Mouse (Mus musculus): ENCODE results near the gene Cntnap2. TPM values are rescaled to one million over a fixed set of nuclear protein-coding genes. Genes with fewer than 3 reads are reported as not detected.
A peak's percentile ranks its signal among the peaks of the same experiment; 100 is the strongest.

Gene Cntnap2
- total and polyA plus RNA-seq, 3 experiments, result 0.02 TPM; not detected in 2

GRCm38 (mm10) chr6:45991086-45991485, 931.9 kb downstream of the Cntnap2 start:
- Histone ChIP-seq H3K27ac (no peak overlapping the region), H3K79me2 (replicated peaks; ENCODE audit: control insufficient read depth, insufficient read depth, low read length) (no peaks in the 10 kb centered on the region), H3K27me3 (ENCODE audit: control insufficient read depth, insufficient read depth, low read length) (no peaks in the 10 kb centered on the region), H3K36me3 (ENCODE audit: control insufficient read depth, insufficient read depth, low read length) (no peaks in the 10 kb centered on the region), H3K4me1 (ENCODE audit: control insufficient read depth, insufficient read depth, low read length) (no peaks in the 10 kb centered on the region), H3K4me3 (no peak overlapping the region), H3K9ac (ENCODE audit: low read depth, low read length) (no peak overlapping the region)
- TF ChIP-seq EP300 (IDR thresholded peaks at IDR 0.05; ENCODE audit: insufficient read depth, low read depth, low read length) (no peak), CTCF (IDR thresholded peaks at IDR 0.05) (no peak)
- no peak for DNase-seq
- intact Hi-C loops (cut with DNase I), result no loop called here
- WGBS, result 93% methylated on average over 1 of the region's 1 CpGs

- no peak overlapping the region for H3K4me3 ChIP-seq
- H3K4me1 ChIP-seq (ENCODE audit: control insufficient read depth, insufficient read depth, low read length), result no peaks in the 10 kb centered on the region
- H3K36me3 ChIP-seq (ENCODE audit: control insufficient read depth, insufficient read depth, low read length), result no peaks in the 10 kb centered on the region
- H3K9ac ChIP-seq (ENCODE audit: low read depth, low read length), result no peak overlapping the region
- intact Hi-C loops (cut with DNase I), result no loop called here
- H3K27ac ChIP-seq, result no peak overlapping the region
- 64% methylated on average over 2 of the region's 2 CpGs for WGBS
- no peaks in the 10 kb centered on the region for H3K27me3 ChIP-seq (ENCODE audit: control insufficient read depth, insufficient read depth, low read length)
- TF ChIP-seq EP300 (IDR thresholded peaks at IDR 0.05; ENCODE audit: insufficient read depth, low read depth, low read length) (no peak), POLR2A (IDR thresholded peaks at IDR 0.05; ENCODE audit: insufficient read depth, low read depth, low read length) (no peak), CTCF (IDR thresholded peaks at IDR 0.05) (no peak)
- DNase-seq, result no peak
- H3K79me2 ChIP-seq (replicated peaks; ENCODE audit: control insufficient read depth, insufficient read depth, low read length), result no peaks in the 10 kb centered on the region
Measured at GRCm38 (mm10) chr6:46022515-46023143, 963.5 kb downstream of the Cntnap2 start.

- Histone ChIP-seq H3K9ac (ENCODE audit: low read depth, low read length) (no peak overlapping the region), H3K79me2 (replicated peaks; ENCODE audit: control insufficient read depth, insufficient read depth, low read length) (no peaks in the 10 kb centered on the region), H3K27ac (no peak overlapping the region), H3K36me3 (ENCODE audit: control insufficient read depth, insufficient read depth, low read length) (no peaks in the 10 kb centered on the region), H3K4me1 (ENCODE audit: control insufficient read depth, insufficient read depth, low read length) (no peaks in the 10 kb centered on the region), H3K4me3 (no peak overlapping the region), H3K27me3 (ENCODE audit: control insufficient read depth, insufficient read depth, low read length) (no peaks in the 10 kb centered on the region)
- intact Hi-C loops (cut with DNase I), result no loop called here
- 54% methylated on average over 2 of the region's 2 CpGs for WGBS
- no peak for DNase-seq
- no peak for TF ChIP-seq CTCF (IDR thresholded peaks at IDR 0.05)
- TF ChIP-seq EP300 (IDR thresholded peaks at IDR 0.05; ENCODE audit: insufficient read depth, low read depth, low read length), result no peak
- TF ChIP-seq POLR2A (IDR thresholded peaks at IDR 0.05; ENCODE audit: insufficient read depth, low read depth, low read length), result no peak
Measured at GRCm38 (mm10) chr6:46031821-46032594, 972.9 kb downstream of the Cntnap2 start.

- Histone ChIP-seq H3K4me1 (ENCODE audit: control insufficient read depth, insufficient read depth, low read length) (no peaks in the 10 kb centered on the region), H3K27me3 (ENCODE audit: control insufficient read depth, insufficient read depth, low read length) (no peaks in the 10 kb centered on the region), H3K79me2 (replicated peaks; ENCODE audit: control insufficient read depth, insufficient read depth, low read length) (no peaks in the 10 kb centered on the region), H3K27ac (no peak overlapping the region), H3K9ac (ENCODE audit: low read depth, low read length) (no peak overlapping the region), H3K36me3 (ENCODE audit: control insufficient read depth, insufficient read depth, low read length) (no peaks in the 10 kb centered on the region), H3K4me3 (no peak overlapping the region)
- WGBS, result 60% methylated on average over 2 of the region's 2 CpGs
- intact Hi-C loops (cut with DNase I), result no loop called here
- no peak for DNase-seq
- TF ChIP-seq CTCF (IDR thresholded peaks at IDR 0.05), result peak; percentile 8; the same call in 1 of the 2 replicates
- no peak for TF ChIP-seq EP300 (IDR thresholded peaks at IDR 0.05; ENCODE audit: insufficient read depth, low read depth, low read length)
Measured at GRCm38 (mm10) chr6:46033108-46033507, 974.0 kb downstream of the Cntnap2 start.

- Histone ChIP-seq H3K79me2 (replicated peaks; ENCODE audit: control insufficient read depth, insufficient read depth, low read length) (no peaks in the 10 kb centered on the region), H3K36me3 (ENCODE audit: control insufficient read depth, insufficient read depth, low read length) (no peaks in the 10 kb centered on the region), H3K27me3 (ENCODE audit: control insufficient read depth, insufficient read depth, low read length) (no peaks in the 10 kb centered on the region), H3K4me3 (no peak overlapping the region), H3K27ac (no peak overlapping the region), H3K9ac (ENCODE audit: low read depth, low read length) (no peak overlapping the region), H3K4me1 (ENCODE audit: control insufficient read depth, insufficient read depth, low read length) (no peaks in the 10 kb centered on the region)
- intact Hi-C loops (cut with DNase I), result no loop called here
- TF ChIP-seq POLR2A (IDR thresholded peaks at IDR 0.05; ENCODE audit: insufficient read depth, low read depth, low read length), result no peak
- TF ChIP-seq EP300 (IDR thresholded peaks at IDR 0.05; ENCODE audit: insufficient read depth, low read depth, low read length), result no peak
- TF ChIP-seq CTCF (IDR thresholded peaks at IDR 0.05), result no peak
- no peak for DNase-seq
- WGBS, result 69% methylated on average over 4 of the region's 4 CpGs
Measured at GRCm38 (mm10) chr6:46040671-46041070, 981.5 kb downstream of the Cntnap2 start.

GRCm38 (mm10) chr6:46080236-46080635, 1021.1 kb downstream of the Cntnap2 start:
- Histone ChIP-seq H3K27me3 (ENCODE audit: control insufficient read depth, insufficient read depth, low read length) (no peaks in the 10 kb centered on the region), H3K79me2 (replicated peaks; ENCODE audit: control insufficient read depth, insufficient read depth, low read length) (no peaks in the 10 kb centered on the region), H3K9ac (ENCODE audit: low read depth, low read length) (no peak overlapping the region), H3K4me3 (no peak overlapping the region), H3K36me3 (ENCODE audit: control insufficient read depth, insufficient read depth, low read length) (no peaks in the 10 kb centered on the region), H3K4me1 (ENCODE audit: control insufficient read depth, insufficient read depth, low read length) (no peaks in the 10 kb centered on the region), H3K27ac (no peak overlapping the region)
- no peak for DNase-seq
- TF ChIP-seq EP300 (IDR thresholded peaks at IDR 0.05; ENCODE audit: insufficient read depth, low read depth, low read length) (no peak), CTCF (IDR thresholded peaks at IDR 0.05) (no peak), POLR2A (IDR thresholded peaks at IDR 0.05; ENCODE audit: insufficient read depth, low read depth, low read length) (no peak)
- intact Hi-C loops (cut with DNase I), result no loop called here
- 67% methylated on average over 2 of the region's 2 CpGs for WGBS

Measured in heart, adult 2 months (tissue).